Mouse (Mus musculus): ENCODE measurements around the gene Rgs9. TPM values are rescaled to one million over a fixed set of nuclear protein-coding genes. Genes with fewer than 3 reads are reported as not detected.
A peak's percentile ranks its signal among the peaks of the same experiment; 100 is the strongest.

The Rgs9 gene
- total RNA-seq, 2 experiments from 2014 or later = 17.6 to 31.9 TPM

DNA sequence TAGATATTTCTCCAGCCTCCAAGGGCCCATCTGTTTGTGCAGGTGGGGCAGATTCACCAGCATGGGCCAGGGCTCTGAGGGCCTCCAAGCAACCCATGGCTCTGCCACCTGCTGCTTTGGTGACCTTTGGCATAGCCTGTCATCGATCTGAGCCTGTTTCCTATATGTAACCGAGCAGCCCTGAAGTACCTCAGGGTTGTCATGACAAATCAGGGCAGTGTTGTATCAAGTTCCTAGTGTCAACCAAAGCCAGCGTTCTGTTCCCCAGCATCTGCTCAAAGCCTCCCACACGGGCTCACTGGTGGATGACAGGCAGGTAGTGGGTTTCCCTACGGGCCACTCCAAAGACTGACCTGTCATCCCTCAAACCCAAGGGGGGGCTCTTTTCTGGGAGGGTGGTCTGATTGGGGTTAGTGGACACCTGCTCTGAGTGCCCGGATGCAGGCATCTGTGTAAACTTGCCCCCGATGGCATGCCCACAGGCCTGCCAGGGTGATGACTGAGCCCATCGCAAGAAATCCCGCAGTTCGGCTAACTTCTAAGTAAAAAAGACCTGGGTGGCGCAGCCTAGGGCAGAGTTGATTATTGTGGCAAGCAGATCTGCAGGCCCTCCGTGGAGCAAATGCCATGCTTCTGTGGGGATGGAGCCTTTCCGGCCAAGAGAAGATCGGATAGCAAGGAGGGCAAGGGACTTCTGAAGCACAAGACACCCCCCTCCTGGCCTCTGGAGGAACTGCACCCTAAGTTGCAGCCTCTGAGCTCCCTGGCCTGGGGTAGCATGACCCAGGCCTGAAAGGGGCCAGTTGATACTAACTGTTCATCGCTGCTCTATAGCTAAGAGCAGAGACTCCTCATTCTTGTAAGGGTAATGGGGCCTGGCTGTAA, 105.0 kb downstream of the Rgs9 start:
- DNase-seq (ENCODE audit: low spot score in 2 of 2) = peak; percentile 53 to 78
- intact Hi-C loops (cut with DNase I) = loop anchor here (1.0 to 5.0 kb wide), 2 partner anchors 271 to 744 kb away; partner anchors contain the start of gene Axin2

DNA sequence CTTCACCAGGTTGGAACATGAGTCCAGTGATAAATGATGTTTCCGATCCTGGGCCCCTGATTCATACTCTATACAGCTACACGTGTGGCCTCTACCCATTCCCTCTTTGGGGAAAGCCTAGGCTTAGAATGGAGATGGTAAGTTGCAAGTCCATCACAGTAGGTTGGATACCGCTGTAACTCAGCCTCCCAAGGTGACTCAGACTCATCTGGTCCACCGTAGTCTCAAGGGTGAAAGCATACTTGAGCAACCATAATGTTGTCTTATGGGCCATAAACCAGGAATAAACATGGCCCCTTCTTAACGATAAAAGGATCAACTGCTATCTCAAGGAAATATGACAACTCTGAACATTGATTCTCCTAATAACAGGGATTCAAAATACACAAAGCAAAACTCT, 109.7 kb downstream of the Rgs9 start:
- intact Hi-C loops (cut with DNase I) = no loop called here
- DNase-seq (ENCODE audit: low spot score in 2 of 2) = no peak

DNA sequence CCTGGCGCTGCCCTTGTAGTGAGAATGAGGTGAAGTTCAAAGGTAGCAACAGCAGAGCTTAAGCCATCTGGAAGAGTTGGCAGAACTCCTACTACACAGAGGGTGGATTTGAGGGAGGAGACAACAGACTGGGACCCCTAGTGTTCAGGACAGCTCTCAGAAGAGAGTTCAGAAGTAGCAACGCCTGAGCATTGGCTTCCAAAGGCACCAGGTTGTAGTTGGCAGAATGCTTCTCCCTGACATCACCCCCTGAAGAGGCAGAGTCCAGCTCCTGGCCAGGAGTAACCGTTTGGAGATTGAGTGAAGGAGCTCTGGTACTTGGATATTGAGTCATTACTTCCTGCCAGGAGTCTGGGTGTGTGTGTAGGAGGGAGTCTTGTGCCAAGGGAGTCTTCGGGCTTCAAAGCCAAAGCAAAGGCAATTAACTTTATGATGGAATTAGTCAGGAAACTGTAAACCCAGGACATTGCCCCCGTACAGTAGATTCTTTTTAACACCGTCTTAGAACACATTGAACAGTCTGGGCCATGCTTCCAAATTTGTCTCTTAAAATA, 110.2 kb downstream of the Rgs9 start:
- intact Hi-C loops (cut with DNase I) = no loop called here
- no peak for DNase-seq (ENCODE audit: low spot score in 2 of 2)

DNA sequence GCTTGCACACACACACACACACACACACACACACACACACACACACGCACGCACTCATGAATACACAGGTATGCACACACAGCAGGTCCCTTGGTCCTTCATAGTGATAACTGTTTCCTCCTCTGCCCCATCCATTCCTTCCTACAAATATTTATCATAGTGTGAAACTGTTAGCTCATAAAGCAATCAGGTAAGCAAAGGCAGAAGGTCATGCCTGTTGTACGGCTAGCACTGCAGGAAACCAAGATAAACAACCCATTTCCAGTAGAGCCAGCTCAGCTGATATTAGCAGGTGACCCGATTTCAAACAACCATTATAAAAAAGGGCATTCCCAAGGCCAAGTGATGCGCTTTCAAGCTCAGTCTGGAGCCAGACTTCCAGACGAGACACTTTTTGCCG, 116.8 kb downstream of the Rgs9 start:
- intact Hi-C loops (cut with DNase I) = no loop called here
- no peak for DNase-seq (ENCODE audit: low spot score in 2 of 2)

DNA sequence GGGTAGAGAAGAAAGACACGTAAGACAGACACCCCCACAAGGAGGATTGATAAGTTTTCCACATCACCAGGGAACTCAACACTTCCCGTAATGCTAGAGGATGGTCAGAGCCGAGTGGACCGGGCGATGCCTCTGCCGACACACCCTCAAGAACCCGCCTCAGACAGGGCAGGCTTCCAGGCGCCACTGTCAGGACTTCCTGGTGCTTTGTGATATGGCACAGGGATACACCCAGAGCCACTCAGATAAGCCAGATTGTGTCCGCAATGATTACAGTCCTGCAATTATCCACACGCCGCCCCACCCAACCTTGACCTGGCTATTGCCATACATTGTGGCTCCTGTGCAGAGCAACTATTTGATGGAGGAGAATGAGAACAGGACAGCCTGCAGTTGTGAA, 117.6 kb downstream of the Rgs9 start:
- DNase-seq (ENCODE audit: low spot score in 2 of 2) = no peak

DNA sequence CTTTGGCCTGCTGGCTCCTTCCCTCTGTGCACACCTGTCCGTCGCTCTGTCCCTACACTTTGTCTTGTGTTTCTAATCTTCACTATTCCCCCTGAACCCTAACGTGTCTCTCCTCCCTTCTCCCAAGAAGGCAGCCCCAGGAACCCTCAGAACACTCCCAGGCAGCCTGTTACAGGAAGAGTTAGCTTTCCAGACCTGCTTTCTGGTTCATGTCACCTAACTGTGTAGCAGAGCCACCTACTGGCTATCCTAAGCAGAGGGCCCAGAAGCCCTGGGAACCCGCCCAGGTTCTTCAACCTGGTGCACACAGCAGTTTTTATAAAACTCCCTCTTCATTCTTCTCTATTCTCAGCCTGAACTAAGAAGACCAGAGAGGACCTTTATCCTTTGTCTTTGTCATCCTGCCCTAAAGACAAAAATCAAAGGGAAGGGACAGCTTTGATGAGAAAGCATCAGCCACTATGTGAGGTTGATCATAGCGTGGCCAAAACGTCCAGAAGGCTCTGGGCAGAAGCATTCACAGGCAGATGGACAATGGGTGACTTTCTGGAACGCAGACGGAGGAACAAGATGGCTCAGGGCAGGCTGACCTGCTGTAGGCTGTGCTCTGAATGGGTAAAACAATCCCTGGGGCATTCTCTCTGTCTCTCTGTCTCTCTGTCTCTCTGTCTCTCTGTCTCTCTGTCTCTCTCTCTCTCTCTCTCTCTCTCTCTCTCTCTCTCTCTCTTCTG, 119.0 kb downstream of the Rgs9 start:
- intact Hi-C loops (cut with DNase I) = loop anchor here (2.0 to 10.0 kb wide), 3 partner anchors 144 to 732 kb away; no protein-coding TSS in a partner anchor
- peak; percentile 67 to 69 for DNase-seq (ENCODE audit: low spot score in 2 of 2)

More for the DNA sequence above, 117.6 kb downstream of the Rgs9 start:
- intact Hi-C loops (cut with DNase I) = no loop called here

DNA sequence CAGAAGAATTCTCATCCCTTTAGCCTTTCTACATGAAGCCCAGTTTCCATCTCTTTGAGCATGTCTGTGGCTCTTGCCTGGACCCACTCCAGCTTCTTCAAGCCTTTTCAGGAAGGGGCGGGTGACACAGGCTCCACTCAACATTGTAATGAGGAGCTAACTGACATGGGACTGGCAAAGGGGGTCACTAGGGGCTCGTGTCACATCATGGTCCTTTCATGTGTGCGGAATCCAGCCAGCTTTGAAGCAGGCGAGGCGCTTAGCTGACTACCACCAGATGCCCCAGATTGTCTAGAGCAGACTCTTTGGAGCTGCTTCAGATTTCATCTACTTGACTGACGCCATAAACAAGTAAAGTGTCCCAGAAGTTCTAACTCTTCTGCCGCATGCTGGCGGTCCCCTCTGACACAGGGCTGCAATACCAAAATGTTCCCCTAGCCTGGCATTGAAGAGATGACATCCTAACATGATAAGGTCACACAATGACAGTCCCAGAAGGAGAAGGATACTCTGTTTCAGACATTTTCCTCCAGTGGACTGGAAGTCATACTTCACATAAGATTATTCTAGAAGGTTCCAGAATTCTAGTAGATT, 122.5 kb downstream of the Rgs9 start:
- DNase-seq (ENCODE audit: low spot score in 2 of 2) = no peak
- intact Hi-C loops (cut with DNase I) = loop anchor here (5.0 to 10.0 kb wide), 2 partner anchors 141 to 728 kb away; no protein-coding TSS in a partner anchor

Other genes starting within 250 kb of the Rgs9 start
- not detected for gene E030025P04Rik, start 153.8 kb downstream of the Rgs9 start, total RNA-seq (2021)
- gene Gna13, start 64.7 kb upstream of the Rgs9 start, total RNA-seq (2021) = 10 to 100 TPM; 41.8 to 45.6 TPM
- not detected for gene 9930022D16Rik, start 115.8 kb upstream of the Rgs9 start, total RNA-seq (2021)
- gene Amz2, start 127.8 kb upstream of the Rgs9 start, total RNA-seq (2021) = 10 to 100 TPM; 61.9 to 62.2 TPM
- 1 to 10 TPM; 5.9 to 7.1 TPM for gene Arsg, start 175.2 kb upstream of the Rgs9 start, total RNA-seq (2021)
- gene Slc16a6, start 175.5 kb upstream of the Rgs9 start, total RNA-seq (2021) = 10 to 100 TPM in 1 of 2 experiments, 1 to 10 TPM in 1; 9.6 to 11.4 TPM

Measured in left cerebral cortex, postnatal 14 days (tissue).